Mouse (Mus musculus) liver, embryonic 13.5 days (tissue): Measurements from ENCODE around the gene Macrod1. TPM values are rescaled to one million over a fixed set of nuclear protein-coding genes. Genes with fewer than 3 reads are reported as not detected.

Experiments
- ATAC-seq: fragments of 200-750 bp; cut with Nextera tagmentation; 2 replicates; pipeline ENCODE4 v1.8.0; 2017; ENCODE audit warnings: low read depth, mild to moderate bottlenecking, moderate number of reproducible peaks, moderate library complexity
- DNase-seq: peaks from one replicate; pipeline ENCODE4 v3.0.0; 2022
- H3K27ac ChIP-seq: fragments of 300-500 bp; sonication (generic); 2 replicates; pipeline ENCODE4 v1.5.1; 2015; ENCODE audit warnings: moderate library complexity, mild to moderate bottlenecking, inconsistent platforms
- H3K27me3 ChIP-seq: fragments of 300-500 bp; sonication (generic); 2 replicates; pipeline ENCODE4 v1.6.1; 2015; ENCODE audit warnings: mild to moderate bottlenecking, inconsistent platforms
- H3K36me3 ChIP-seq: fragments of 300-500 bp; sonication (generic); 2 replicates; pipeline ENCODE4 v1.6.1; 2015; ENCODE audit warnings: mild to moderate bottlenecking, inconsistent platforms
- H3K4me1 ChIP-seq: fragments of 300-500 bp; sonication (generic); replicated peaks from 2 replicates; pipeline ENCODE4 v1.6.1; 2015; ENCODE audit warnings: inconsistent platforms
- H3K4me2 ChIP-seq: fragments of 300-500 bp; sonication (generic); 2 replicates; pipeline ENCODE4 v1.6.1; 2015; ENCODE audit warnings: inconsistent platforms, mild to moderate bottlenecking, moderate library complexity
- H3K4me3 ChIP-seq: fragments of 300-500 bp; sonication (generic); replicated peaks from 2 replicates; pipeline ENCODE4 v1.5.1; 2015; ENCODE audit warnings: mild to moderate bottlenecking, inconsistent platforms
- H3K9ac ChIP-seq: fragments of 300-500 bp; sonication (generic); 2 replicates; pipeline ENCODE4 v1.6.1; 2015; ENCODE audit warnings: mild to moderate bottlenecking, inconsistent platforms
- H3K9me3 ChIP-seq: fragments of 300-500 bp; sonication (generic); replicated peaks from 2 replicates; pipeline ENCODE4 v1.6.1; 2016; ENCODE audit warnings: inconsistent platforms
- WGBS: fragments of 180-500 bp; shearing (Covaris S2); methylation state at CpG from one replicate; pipeline ENCODE4 v1.1.7; 2015; ENCODE audit not compliant: insufficient replicate concordance; 5-methylcytosine and 5-hydroxymethylcytosine counted together
- polyA plus RNA-seq: library from polyadenylated mRNA; unstranded; fragments of >200 nt; fragmentation: Nextera tagmentation; extraction: Ambion mirVana; gene quantifications from 2 replicates; pipeline ENCODE4 v1.2.1, GENCODE M21; 2015

Gene Macrod1
- polyA plus RNA-seq, 1 experiment from 2014 or later = 3.0 TPM

DNA sequence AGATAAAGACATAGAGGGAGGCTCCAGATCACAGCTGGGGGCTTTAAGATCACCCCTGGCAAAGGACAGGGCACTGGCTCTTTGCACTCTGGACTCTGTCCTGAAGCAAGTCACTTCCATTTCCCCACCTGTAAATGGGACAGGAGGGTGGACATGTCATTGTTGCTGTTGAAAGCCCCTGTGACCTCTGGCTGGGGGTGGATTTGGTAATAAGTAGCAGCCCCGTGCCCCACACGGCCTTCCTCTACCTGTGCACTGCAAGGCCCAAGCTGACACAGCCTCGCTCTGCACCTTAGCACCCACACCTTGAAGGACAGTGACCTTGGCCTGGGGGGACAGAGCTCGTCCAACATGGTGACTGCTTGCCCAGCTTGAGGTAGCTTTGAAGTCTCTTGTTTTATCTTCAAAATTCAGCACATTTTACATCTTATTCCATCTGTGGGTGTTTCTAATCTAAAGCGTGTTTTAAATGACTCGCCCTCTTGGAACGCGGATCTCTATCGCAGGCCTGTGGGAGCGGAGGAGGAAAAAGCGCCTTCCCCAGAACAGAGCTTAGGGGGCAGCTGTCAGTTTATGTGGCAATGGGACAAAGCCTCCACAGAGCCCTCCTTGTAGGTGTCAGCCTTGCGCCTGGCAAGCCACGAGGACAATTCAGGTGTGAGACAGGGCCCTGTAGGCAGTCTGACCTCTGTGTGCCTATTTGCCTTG, 121.3 kb downstream of the Macrod1 start:
- Histone ChIP-seq H3K9me3 (no peaks in the 10 kb centered on the region), H3K27me3 (peaks cover 55% of the 10 kb centered on the region), H3K27ac (no peak overlapping the region), H3K9ac (no peak overlapping the region), H3K4me2 (no peak overlapping the region), H3K36me3 (no peaks in the 10 kb centered on the region), H3K4me1 (peaks cover 10% of the 10 kb centered on the region), H3K4me3 (no peak overlapping the region)
- ATAC-seq = no peak
- DNase-seq = no peak
- WGBS = 58% methylated on average over 13 of the region's 13 CpGs

DNA sequence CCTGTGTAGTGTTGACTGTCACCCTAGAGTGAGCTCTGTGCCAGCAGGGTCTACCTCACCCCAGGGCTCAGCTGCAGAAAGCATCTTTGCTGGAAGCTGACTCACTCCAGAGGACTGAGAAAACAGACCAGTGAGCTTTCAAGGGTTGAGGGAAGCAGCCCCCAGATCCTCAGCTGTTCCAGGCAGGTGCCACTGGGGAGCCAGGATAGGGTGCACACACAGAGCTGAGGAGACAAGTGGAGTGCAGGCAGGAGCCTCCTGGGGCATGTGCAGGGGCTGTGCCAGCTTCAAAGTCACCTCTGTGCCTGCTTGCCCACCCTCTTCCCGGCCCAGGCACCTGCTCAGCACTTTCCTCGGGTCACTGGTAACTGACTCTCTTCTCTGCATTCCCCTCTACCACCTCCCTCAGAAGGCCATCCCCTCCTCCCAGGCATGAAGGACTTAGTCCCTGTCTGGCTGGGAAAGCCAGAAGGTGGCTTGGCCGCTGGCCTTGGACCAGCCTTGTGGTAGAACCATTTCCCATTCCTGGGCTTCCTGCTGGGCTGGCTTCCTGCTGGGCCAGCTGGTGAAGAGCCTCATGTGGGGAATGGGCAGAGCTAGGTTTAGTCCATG, 122.3 kb downstream of the Macrod1 start:
- H3K9ac ChIP-seq = no peak overlapping the region
- no peak overlapping the region for H3K4me3 ChIP-seq
- ATAC-seq (no peak), DNase-seq (no peak)
- WGBS = 37% methylated on average over 3 of the region's 3 CpGs
- H3K9me3 ChIP-seq = no peaks in the 10 kb centered on the region
- H3K4me1 ChIP-seq = peaks cover 10% of the 10 kb centered on the region
- H3K27me3 ChIP-seq = peaks cover 64% of the 10 kb centered on the region
- H3K27ac ChIP-seq = no peak overlapping the region
- H3K36me3 ChIP-seq = no peaks in the 10 kb centered on the region
- no peak overlapping the region for H3K4me2 ChIP-seq

DNA sequence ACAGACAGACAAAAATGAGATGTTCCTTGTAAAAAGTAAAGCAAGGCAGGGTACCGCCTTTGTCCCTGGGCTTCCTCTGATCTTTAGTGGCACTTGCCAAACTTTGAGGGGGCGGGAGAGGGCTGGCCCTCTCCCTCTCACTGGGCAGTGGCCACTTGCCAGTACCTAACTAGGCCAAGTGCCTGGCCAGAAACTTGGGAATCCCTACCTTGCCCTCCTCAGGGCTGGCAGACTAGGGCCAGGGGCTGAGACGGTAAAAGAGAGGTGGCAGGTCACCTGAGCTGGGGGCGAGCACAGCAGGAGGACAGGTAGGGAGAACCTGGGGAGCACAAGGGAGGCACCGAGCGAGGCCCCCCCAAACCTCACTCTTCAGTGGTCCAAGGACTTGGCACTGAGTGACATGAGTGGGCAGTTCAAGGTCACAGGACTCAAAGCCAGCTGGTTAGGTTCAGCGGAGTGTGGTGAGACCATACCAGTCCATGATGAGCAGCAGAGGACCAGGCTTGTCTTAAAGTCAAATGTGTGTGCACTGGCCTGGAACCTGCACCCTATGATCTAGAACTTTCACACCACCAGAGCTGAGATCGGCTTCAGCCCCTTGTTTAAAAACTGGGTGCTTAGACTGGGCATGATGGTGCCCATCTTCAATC, 124.3 kb downstream of the Macrod1 start:
- Histone ChIP-seq H3K27me3 (peaks cover 81% of the 10 kb centered on the region), H3K4me2 (no peak overlapping the region)
- 69% methylated on average over 8 of the region's 8 CpGs for WGBS

DNA sequence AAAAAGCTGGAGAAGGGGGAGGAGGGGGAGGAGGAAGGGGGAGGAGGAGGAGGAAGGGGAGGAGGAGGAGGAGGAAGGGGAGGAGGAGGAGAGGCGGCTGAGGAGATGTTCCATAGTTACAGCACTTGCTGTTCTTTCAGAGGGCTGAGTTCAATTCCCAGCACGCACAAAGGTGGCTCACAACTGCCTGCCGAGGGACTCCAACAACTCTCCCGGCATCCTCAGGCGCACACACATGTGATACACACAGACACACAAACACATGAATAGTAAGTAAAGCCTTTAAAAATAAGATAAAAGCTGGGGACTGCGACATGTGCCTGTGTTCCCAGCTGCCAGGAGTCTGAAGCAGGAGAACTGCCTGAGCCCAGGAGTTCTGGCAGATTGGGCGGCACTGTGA, 124.9 kb downstream of the Macrod1 start:
- ATAC-seq (no peak), DNase-seq (no peak)
- Histone ChIP-seq H3K9ac (no peak overlapping the region), H3K27ac (no peak overlapping the region), H3K9me3 (no peaks in the 10 kb centered on the region), H3K4me2 (no peak overlapping the region), H3K36me3 (no peaks in the 10 kb centered on the region), H3K4me1 (peaks cover 14% of the 10 kb centered on the region), H3K27me3 (peaks cover 87% of the 10 kb centered on the region), H3K4me3 (no peak overlapping the region)
- WGBS = 58% methylated on average over 7 of the region's 7 CpGs

More for the DNA sequence above, 124.3 kb downstream of the Macrod1 start:
- Histone ChIP-seq H3K9me3 (no peaks in the 10 kb centered on the region), H3K36me3 (no peaks in the 10 kb centered on the region), H3K4me1 (peaks cover 12% of the 10 kb centered on the region), H3K9ac (no peak overlapping the region), H3K4me3 (no peak overlapping the region), H3K27ac (no peak overlapping the region)
- DNase-seq (no peak), ATAC-seq (no peak)

DNA sequence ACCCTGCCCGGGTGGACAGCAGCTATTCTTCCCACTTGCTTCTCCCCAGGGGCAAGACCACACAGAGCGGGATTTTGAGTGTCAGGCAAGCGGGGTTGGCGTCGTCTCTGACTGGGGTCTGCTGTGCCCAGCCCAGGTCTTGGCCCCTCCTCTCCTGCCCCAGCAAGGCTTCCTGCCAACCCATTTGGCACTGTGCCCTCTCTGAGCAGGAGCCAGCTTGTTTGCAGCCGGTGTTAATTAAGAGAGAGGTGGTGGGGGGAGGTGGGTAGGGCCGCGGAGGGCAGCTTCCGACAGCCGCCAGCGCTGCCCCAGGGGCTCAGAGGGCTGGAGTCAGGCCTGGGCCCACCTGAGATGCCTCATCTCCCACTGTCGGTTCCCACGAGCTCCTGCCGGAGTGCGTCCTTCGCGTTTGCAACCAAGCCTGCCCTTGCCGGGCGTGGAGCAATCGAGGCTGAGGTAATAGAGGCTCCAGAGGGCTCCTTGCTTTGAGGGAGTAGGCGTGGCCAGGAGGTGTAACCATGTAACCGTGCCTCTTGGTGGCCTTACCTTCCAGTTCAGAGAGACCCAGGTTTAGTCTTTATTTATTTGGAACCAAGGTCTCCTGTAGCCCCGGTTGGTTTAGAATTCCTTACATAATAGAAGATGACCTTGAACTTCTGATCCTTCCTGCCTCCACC, 125.8 kb downstream of the Macrod1 start:
- no peak overlapping the region for H3K27ac ChIP-seq
- peaks cover 14% of the 10 kb centered on the region for H3K4me1 ChIP-seq
- H3K4me3 ChIP-seq = no peak overlapping the region
- H3K4me2 ChIP-seq = no peak overlapping the region
- no peak overlapping the region for H3K9ac ChIP-seq
- 13% methylated on average over 23 of the region's 23 CpGs for WGBS
- ATAC-seq (no peak), DNase-seq (no peak)
- no peaks in the 10 kb centered on the region for H3K36me3 ChIP-seq
- peaks cover 96% of the 10 kb centered on the region for H3K27me3 ChIP-seq
- no peaks in the 10 kb centered on the region for H3K9me3 ChIP-seq

DNA sequence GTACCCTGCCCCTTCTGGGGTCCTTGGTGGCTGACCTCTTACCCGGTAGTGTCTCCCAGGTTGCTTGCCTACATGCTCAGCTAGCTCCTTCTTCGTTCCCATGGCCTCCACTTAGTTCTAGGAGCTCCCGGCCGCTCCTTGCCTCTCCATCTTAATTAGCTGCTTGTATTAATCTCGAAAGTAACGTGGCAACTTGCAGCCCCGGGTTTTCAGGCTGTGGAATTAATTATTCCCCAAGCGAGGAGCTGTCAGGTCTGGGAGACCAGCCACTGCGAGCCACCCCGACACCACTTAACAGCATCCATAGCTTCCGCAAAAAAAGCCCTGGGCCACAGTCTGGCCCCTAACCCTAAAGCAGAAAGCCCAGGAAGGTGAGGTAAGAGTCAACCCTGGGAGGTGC, 126.8 kb downstream of the Macrod1 start:
- H3K27ac ChIP-seq = no peak overlapping the region
- no peak overlapping the region for H3K4me3 ChIP-seq
- H3K4me1 ChIP-seq = peaks cover 14% of the 10 kb centered on the region
- H3K27me3 ChIP-seq = peaks cover 87% of the 10 kb centered on the region
- no peak for DNase-seq
- H3K4me2 ChIP-seq = no peak overlapping the region
- WGBS = 53% methylated on average over 11 of the region's 11 CpGs
- H3K9ac ChIP-seq = no peak overlapping the region
- ATAC-seq = no peak
- no peaks in the 10 kb centered on the region for H3K9me3 ChIP-seq
- no peaks in the 10 kb centered on the region for H3K36me3 ChIP-seq

DNA sequence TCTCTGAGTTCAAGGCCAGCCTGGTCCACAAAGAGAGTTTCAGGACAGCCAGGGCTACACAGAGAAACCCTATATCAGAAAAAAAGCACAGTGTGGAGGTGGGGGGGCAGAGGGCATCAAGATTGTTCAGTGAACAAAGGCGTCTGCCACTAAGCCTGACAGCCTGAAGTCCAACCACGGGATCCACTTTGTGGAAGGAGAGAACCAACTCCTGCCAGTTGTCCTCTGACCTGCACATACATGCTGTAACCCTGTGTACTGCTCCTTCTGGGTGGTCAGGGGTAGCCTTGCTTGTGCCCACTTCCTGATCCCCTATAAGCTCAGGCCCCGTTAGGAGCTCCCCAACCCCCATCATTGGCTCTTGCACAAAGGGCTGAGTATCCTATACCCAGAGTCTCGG, 128.4 kb downstream of the Macrod1 start:
- ATAC-seq (no peak), DNase-seq (no peak)
- WGBS = 52% methylated on average over 4 of the region's 4 CpGs
- Histone ChIP-seq H3K36me3 (no peaks in the 10 kb centered on the region), H3K9me3 (no peaks in the 10 kb centered on the region), H3K27me3 (peaks cover 79% of the 10 kb centered on the region), H3K9ac (no peak overlapping the region), H3K4me1 (peaks cover 14% of the 10 kb centered on the region), H3K4me3 (no peak overlapping the region), H3K4me2 (no peak overlapping the region), H3K27ac (no peak overlapping the region)

DNA sequence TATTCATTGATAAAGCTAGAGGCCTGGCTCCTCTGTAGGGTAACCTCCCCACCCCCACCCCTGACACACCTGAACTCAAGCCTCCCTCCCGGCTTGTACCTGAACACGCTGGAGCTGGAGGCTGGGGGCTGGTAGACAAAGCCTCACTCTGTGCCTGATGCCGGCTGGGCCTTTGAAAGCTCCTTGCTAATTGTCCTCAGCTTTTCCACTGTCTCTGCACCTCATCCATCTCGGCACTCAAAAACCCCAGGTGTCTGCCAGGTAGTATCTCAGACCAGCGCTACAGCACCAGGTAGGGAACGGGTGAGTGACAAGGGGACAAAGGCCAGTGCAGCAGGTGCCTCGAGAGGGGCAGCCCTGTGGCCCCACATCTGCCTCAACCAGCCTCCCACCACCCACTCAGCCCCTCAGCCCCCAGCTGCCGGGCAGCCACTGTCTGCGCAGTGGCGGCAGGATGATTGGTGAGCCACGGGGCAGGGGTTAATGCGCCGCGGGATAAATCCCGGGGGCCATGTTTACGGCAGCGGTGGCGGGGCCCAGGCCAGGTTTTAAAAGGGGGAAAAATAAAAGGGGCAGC, 129.2 kb downstream of the Macrod1 start:
- H3K4me3 ChIP-seq = no peak overlapping the region
- no peak overlapping the region for H3K27ac ChIP-seq
- H3K36me3 ChIP-seq = no peaks in the 10 kb centered on the region
- no peak overlapping the region for H3K4me2 ChIP-seq
- H3K9me3 ChIP-seq = no peaks in the 10 kb centered on the region
- H3K9ac ChIP-seq = no peak overlapping the region
- no peak for DNase-seq
- 21% methylated on average over 18 of the region's 18 CpGs for WGBS
- peaks cover 71% of the 10 kb centered on the region for H3K27me3 ChIP-seq
- ATAC-seq = no peak
- peaks cover 14% of the 10 kb centered on the region for H3K4me1 ChIP-seq

DNA sequence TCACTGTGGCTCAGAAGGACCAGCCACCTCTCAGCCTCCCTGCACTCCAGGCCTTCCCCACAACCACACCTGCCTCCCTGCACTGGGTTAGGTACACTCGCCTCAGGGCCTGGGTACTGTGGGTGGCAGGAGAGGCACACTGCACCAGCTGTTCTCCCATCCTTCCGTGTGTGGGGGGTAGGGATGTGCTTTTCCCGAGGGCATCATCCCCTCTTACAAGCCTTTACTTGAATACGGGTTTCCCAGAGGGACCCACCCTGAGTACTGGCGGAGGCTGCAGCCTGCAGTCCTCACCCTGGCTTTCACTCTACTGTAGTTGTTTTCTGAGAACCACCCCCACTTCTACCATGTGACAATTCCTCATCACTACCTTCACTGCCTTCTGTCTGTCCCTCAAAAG, 130.5 kb downstream of the Macrod1 start:
- no peak overlapping the region for H3K27ac ChIP-seq
- DNase-seq (no peak), ATAC-seq (no peak)
- peaks cover 15% of the 10 kb centered on the region for H3K4me1 ChIP-seq
- 51% methylated on average over 5 of the region's 5 CpGs for WGBS
- H3K9ac ChIP-seq = no peak overlapping the region
- H3K4me2 ChIP-seq = no peak overlapping the region
- H3K36me3 ChIP-seq = no peaks in the 10 kb centered on the region
- peaks cover 65% of the 10 kb centered on the region for H3K27me3 ChIP-seq
- H3K9me3 ChIP-seq = no peaks in the 10 kb centered on the region
- H3K4me3 ChIP-seq = no peak overlapping the region

DNA sequence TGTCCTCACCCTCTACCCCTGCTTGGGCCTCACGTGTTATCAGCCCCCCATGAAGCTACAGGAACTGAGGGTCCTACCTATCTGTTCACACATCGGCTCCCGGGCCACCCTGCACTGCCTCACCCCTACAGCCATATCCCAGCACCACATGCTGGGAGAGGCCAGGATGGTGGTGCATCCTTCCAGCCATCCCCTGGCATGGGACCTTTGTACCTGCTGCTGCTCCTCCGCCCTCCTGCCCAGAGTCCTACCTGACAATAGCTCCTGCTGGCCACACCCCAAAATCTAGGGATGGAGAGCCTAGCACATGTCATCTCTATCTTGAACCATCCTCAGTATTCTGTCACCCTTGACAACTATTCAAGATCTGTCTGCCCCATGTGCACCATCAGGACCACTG, 132.4 kb downstream of the Macrod1 start:
- 43% methylated on average over 4 of the region's 4 CpGs for WGBS
- H3K27me3 ChIP-seq = peaks cover 50% of the 10 kb centered on the region
- H3K36me3 ChIP-seq = no peaks in the 10 kb centered on the region
- H3K4me2 ChIP-seq = no peak overlapping the region
- H3K4me1 ChIP-seq = peaks cover 20% of the 10 kb centered on the region
- ATAC-seq (no peak), DNase-seq (no peak)
- H3K9me3 ChIP-seq = no peaks in the 10 kb centered on the region
- H3K9ac ChIP-seq = no peak overlapping the region
- H3K4me3 ChIP-seq = no peak overlapping the region
- H3K27ac ChIP-seq = no peak overlapping the region

DNA sequence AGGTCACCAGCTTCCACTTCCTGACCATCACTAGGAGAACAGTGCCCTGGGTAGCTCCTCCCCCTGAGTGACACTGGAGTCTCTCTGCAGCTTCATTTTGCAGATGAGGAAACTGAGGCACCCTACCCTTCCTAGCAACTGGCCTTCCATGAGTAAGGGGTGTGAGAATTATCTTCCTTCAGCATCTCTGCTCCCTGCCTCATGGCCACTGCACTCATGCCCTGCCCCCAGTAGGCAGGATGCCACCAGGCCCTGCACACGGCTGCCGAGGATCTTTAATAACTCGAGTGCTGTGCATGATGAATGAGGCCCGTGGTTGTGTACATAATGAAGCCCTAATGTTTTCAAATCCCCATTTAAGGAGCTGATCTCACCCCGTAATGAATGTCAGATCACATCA, 134.4 kb downstream of the Macrod1 start:
- 64% methylated on average over 5 of the region's 5 CpGs for WGBS
- Histone ChIP-seq H3K4me3 (no peak overlapping the region), H3K36me3 (no peaks in the 10 kb centered on the region), H3K27me3 (peaks cover 33% of the 10 kb centered on the region), H3K9me3 (no peaks in the 10 kb centered on the region), H3K9ac (no peak overlapping the region), H3K27ac (no peak overlapping the region), H3K4me2 (no peak overlapping the region), H3K4me1 (peaks cover 20% of the 10 kb centered on the region)
- ATAC-seq (no peak), DNase-seq (no peak)
